Mouse (Mus musculus): ENCODE measurements around the gene Runx2.

The Runx2 gene

DNA sequence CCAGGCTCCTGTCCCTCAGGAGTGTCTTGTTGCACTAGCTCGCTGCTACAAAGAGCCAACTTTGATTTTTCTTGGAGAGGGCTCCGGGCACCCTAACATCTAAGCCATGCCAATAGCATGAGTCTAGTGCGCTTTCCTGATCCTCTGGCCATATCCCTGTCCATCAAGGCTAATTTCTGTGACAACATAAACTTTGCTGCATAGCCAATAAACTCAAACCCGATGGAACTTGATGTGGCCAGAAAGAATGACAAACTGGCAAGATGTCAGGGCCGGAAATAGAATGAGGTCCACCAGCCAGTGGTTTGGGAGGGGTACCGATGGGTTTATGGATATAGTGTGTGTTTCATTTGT is 221.9 kb downstream of the Runx2 start:
- in situ Hi-C loops (cut with MboI, MseI), result no loop called here

DNA sequence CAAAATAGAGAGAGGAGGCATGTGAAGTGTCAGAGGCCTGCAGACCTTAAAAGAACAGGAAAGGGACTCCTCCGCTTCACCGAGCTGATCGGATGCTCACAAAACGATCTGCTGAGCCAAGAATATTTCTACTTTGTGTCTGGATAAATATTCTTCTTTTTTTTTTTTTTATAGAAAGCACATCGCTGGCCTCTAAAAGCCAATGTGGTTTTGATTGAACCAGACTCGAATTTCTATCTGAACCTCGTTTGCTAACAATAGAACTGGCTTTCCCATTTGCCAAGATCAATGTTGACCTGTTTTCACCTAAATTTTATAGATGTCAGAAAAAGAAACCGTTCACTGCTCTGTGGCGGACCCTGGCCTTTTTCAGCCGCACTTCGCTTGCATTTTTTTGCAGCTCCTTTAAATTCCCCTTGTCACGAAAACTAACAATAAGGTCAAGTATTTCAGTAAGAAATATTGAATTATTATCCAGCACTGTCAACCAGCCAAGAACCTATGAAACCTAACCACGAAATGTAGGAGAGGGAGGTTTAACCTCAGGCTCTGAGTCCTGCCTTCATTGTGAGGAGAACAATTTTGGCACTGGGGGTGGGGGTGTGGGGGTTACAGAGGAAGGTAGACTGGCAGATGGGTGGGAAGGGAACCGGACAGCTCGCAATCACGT is 222.4 kb downstream of the Runx2 start:
- in situ Hi-C loops (cut with MboI, MseI), result no loop called here

DNA sequence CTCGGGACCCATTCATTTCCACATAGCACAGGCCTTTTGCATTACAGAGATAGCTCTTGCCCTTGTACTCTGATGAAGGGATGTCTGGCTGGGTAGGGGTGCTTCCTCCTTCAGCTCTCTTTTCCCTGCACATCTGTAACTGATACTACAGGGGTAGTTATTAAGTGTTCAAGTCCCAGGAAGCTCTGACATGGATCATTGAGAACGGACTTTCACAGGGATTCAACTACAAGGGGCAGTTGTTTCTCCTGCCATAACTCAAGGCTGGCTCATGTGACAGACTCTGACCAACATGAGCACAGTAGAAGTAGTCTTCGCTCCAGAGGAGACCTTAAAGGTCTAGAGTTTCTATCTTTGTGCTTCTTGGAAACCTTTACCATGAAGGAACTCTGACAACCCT is 226.1 kb downstream of the Runx2 start:
- in situ Hi-C loops (cut with MboI, MseI), result no loop called here

DNA sequence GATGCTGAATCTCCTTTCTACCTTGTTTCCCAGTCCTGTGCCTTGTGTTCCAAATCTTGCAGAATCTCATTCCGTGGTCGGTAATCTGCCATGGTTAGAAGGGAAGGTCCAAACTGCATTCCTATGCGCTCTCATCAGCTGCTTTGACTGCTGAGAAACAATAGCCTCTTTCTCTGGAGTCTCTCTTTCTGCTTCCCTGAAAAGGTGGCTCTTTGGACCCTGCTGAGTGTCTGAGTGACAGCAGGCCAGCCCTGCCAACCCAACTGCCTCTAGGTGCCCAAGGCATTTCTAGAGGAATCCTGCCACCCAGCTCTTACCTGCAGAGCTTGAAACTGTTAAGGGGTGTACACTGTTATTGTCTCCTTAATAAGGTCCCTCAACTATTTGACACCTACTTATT is 226.6 kb downstream of the Runx2 start:
- in situ Hi-C loops (cut with MboI, MseI), result no loop called here

DNA sequence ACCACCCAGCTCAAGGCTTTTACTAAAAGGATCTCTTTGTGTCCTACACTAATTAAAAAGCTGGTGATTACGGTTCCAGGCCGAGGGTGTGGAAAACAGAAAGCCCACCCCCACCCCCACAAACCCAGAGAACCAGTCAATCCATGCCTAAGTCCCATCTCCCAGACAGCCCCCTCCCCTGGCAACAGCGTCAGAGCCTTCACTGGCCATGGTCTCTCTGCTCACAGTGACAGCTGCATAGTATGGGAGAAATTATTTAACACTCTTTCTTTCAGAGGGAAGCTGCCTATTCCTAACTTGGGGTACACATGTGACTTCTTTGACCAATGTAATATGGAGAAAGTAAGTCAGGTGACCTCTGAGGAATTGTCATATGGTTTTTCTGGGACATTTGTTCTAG is 228.4 kb downstream of the Runx2 start:
- in situ Hi-C loops (cut with MboI, MseI), result no loop called here

DNA sequence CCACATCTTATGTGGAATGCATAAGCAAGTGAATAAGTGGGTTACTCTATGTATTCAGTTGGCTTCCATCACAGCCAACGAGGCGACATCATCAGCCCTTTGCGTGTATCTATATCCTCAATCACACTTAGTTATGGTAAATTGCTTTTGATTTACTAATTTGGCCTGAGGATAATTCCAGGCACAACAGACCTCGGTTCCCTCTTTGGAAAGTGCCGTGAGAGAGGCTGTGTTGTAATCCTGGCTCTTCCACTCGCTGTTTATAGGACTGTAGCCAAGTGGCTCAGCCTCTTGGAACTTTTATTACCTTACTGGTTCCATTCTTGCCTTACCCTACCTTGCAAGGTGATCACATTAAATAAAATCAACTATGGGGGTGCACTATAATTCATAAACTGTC is 229.8 kb downstream of the Runx2 start:
- in situ Hi-C loops (cut with MboI, MseI), result no loop called here

DNA sequence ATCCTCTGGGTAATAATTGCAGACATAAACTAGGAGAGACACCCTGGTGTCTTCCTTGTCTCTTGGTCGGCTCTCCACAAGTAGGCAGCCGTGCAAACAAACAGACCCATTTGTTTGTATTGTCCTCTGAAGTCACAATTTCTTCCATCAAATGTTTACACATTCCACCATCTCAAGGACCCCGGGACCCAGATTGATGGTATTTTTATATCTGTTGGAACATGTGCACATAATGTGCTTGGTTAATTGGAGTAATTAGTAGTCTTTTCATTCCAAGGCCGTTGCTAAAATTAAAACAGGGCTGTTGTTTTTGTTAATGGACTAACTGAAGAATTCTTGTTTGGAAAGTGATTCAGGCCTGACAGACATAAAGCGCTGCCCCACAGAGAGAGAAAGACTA is 236.8 kb downstream of the Runx2 start:
- in situ Hi-C loops (cut with MboI, MseI), result no loop called here

DNA sequence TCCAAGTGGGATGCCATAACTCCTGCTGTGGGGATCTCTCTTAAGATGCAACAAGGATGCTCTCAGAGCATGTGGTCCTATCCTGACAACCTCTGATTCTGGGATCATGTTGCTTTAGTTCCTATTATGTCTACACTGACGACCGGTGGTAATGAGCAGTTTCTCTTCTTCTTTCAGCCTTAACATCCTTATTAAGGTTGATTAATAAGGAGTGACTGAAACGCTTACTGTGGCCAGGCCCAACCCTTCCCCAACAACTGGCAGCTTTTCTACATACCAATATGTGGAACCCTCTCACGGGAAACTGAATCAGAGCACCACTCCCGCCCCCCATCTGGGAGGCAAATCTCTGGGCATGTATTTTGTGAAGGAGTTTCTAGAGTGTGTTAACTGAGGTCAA is 243.7 kb downstream of the Runx2 start:
- in situ Hi-C loops (cut with MboI, MseI), result no loop called here

DNA sequence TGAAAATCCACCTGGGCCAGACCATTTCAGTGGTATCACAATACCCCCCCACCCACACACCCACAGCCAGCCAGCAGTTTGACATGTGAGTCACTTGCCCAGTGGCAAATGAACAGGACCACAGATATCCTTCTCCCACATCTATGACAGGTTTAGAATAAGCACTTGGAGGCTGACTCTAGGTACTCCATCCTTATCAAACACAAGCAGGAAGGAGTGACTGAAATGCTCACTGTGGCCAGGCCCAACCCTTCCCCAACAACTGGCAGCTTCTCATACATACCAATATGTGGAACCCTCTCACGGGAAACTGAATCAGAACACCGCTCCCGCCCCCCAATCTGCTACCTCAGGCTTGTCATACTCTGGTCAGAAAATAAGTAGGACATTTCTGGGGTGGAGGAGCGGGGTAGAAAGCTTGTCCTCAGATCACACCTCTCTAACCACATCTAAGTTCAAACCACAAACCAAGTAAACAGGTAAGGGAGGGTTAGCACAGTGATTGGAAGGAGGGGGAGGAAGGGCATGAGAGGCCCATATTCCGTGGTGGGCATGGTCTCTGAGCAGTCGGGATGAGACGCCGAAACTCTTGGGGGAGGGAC is 245.5 kb downstream of the Runx2 start:
- in situ Hi-C loops (cut with MboI, MseI), result no loop called here

DNA sequence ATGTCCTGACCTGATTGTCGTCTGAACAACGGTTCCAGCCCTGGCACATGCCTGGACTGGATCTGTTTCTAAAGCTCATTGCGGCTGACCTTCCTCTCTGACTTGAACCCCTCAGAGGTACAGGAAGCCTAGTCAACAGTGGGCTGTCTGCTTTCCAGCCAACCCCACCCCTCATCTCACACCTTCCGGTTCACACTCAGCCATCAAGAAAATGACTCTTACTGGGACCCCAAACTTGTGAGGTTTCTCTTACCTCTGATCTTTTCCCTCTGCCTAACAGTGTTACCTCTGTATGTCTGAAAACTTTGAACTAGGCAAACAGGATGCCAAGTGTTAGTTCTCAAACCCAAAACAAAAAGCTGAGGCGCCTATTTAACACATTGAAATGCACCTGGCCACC is 247.6 kb downstream of the Runx2 start:
- in situ Hi-C loops (cut with MboI, MseI), result no loop called here

DNA sequence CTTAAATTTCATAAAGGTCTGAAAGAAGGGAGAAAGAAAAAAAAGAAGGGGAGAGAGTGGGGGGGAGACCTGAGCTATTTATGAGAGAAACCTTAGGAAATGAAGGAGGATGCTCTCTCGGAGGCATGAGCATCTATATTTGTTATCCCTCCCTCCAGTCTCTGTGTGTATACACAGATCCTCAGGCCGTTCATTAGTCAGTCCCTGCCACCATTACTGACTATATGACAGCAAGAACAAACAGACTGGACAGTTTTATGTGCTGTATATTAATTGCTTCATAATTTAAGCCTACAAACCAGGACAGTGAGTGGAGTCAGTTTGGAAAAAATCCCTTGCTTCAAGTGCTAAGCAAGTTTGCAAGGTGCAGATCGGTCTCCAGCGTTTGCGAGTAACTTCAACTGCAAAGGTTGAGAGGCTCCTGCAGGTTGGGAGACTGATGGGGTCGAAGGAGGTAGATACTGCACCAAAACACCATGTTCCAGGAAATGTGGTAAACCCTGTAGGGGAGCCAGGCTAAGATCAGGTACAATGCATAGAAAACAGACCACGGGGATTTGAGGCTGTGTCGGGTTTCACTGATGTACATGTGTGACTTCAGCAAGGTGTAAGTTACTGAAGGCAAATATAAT is 248.6 kb downstream of the Runx2 start:
- in situ Hi-C loops (cut with MboI, MseI), result no loop called here

DNA sequence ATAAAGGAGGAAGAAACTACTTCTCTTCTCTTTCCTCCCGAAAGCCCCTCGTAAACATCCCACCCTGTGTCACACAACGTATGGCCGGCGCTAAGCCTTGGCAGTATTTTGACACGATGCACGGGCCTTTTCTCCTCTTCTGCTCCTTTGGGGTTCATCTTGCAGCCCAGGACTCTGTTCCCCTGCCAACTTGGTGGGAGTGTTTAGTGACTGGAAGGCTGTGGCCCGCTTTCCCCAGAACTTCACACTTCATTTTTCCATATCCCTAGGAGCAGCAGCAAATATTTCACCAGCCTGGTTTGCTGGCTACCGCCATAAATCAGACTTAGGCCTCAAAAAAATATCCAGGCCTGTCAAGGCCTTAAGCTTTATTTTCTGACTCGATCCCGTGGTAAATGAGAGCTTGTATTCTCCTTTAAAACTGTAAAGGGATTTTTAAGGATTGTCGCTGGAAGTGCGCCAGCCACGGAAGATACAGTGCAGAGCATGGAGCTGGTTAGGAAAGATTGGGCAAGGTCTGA is 249.2 kb downstream of the Runx2 start:
- in situ Hi-C loops (cut with MboI, MseI), result no loop called here

DNA sequence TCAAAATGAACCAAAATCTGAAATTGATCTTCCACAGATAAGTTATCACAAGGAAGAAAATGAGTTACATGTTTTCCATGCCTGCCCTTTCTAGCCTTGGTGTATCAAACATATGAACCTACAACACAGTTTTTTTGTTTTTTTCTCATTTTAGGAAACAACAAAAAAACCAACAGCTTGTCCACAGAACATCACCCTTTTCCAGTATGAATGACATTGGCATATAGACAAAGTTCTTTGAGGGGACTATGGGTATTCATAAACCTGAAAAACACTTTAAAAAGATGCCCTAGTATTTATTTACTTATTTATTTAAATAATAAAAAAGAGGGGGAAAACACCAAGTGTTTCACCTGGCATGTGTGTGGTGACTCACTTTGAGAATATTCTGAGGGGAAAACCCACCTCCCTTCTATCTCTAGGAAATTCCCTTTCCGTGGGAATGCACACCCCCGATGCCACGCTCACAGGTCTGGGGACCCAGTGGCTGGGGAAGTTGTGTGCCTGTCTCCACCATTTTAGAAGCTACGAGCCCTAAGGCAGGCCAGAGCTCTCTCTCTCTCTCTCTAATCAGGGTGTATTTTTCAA is 249.9 kb downstream of the Runx2 start:
- in situ Hi-C loops (cut with MboI, MseI), result no loop called here

DNA sequence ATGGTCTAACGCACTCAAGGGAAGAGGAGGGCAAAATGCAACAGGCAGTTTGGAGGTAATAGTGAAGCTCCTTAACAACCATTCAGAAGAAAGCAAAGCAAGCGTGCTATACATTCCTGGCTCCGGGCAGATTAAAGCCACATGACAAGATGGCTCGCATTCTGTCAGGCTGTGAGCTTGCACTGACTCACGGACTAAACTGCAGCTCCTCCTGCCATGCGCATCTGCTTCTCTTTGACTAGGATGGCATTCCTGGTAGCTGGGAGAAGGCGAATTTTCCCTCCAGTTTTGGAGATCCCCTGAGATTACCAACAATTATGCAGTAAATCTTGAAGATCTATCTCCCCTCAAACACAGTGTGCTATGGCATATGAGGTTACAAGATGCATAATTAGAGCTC is 254.6 kb downstream of the Runx2 start:
- in situ Hi-C loops (cut with MboI, MseI), result no loop called here

DNA sequence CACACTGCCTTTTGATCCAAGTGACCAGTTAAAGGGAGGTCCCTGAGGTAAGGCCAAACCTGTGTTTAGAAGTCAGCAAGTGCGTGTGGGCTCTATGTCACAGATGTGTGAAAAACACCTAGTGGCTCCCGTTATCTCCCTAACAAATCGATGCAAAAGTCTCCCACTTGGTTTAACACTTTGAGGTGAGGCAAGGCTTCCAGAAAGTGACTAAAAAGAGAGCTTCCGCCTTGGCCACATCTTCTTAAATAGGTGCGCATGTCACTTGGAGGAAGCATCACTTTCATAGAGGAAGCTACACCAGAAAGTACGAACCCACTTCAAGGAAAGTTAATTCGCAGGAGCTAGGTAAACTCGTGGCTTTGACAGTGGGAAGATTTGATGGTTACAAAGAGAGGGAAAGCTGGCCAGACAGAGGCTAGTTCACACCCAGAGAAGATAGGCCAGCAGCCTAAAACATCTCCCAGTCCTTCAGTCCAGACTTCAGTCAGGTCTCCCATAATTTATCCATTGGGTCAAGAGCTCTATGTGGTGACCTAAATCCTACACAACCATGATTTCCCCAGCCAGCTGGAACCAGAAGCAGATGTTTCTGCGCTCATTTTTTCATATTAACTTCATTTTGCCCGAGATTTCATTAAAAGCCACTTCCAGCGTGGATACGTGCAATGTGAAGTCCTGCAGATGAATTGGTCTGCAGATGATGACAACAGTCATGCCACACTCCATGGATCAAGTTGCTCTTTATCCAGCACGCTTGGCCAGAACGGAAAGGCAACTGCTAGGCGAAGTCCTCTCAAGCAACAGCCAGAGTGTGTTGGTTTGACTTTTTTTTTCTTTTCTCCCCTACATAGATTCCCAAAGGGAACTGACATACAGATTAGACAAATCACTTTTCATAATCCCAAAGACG is 257.1 kb downstream of the Runx2 start:
- in situ Hi-C loops (cut with MboI, MseI), result no loop called here

DNA sequence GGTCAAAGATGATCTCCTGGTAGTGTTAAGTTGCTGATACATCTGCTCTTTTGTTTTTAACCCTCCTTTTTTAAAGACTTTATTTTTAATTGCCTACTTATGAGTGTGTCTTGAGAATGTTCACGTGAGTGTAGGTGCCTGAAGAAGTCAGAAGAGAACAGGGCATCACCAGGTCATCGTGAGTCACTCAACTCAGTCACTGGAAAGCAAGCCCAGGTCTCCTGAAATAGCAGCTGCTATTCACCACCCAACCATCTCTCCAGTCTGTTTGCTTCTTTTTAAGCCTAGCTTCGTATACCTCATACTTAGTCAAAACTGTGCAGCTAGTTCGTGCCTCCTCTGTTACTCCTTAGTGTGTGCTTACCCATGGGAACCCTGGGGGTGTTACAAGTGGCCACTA is 259.7 kb downstream of the Runx2 start:
- in situ Hi-C loops (cut with MboI, MseI), result no loop called here

DNA sequence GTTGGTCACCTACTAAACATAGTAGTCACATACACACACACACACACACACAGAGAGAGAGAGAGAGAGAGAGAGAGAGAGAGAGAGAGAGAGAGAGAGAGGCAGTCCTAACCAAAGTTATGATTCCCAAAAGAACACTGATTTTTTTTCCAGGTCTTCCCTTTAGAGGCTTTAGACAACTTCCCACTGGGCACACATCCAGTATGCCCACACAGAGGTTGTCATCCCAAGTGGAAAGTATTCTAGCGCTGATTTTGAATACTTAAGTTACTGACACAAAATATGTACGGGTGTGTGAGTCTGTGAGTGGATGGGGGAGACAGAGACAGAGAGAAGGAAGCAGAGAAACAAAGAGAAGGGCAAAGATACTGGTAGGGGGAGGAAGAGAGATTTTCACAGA is 265.0 kb downstream of the Runx2 start:
- in situ Hi-C loops (cut with MboI, MseI), result no loop called here

DNA sequence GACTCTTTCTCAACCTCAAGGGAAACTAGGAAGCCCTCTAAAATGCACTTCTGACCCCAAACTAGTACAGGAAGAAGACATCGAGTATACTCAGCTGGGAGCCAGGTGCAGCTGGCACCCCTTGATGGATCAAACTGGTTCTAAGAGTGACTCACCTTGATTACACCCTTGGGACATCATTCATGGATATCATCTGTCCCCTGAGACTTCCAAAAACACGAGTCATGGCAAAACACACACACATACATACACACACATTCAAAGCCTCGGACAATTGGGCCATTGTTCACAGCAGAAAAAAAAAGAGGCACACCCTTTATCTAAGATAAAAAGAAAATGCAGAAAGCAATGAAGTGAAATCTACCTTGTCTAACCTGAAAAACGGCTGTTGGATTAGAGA is 266.7 kb downstream of the Runx2 start:
- in situ Hi-C loops (cut with MboI, MseI), result no loop called here

DNA sequence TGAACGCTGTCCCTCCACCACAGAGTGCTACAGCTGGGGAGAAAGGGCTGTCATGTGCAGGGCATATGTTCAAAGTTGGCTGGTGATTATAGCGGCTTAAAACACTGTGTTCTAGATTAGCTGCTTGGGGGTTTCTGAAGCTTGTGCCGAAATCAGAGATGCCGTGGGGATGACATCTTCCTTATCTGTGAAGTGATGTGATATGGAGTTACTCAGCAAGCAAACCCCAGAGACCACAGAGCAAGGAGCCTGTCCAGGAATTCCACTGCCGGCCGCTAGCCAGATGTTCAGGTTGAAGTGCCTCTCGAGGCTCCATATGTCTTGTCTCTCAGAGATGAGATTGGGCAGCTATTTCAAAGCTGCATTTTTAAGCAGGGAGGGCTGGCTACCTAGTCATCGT is 267.8 kb downstream of the Runx2 start:
- in situ Hi-C loops (cut with MboI, MseI), result no loop called here

DNA sequence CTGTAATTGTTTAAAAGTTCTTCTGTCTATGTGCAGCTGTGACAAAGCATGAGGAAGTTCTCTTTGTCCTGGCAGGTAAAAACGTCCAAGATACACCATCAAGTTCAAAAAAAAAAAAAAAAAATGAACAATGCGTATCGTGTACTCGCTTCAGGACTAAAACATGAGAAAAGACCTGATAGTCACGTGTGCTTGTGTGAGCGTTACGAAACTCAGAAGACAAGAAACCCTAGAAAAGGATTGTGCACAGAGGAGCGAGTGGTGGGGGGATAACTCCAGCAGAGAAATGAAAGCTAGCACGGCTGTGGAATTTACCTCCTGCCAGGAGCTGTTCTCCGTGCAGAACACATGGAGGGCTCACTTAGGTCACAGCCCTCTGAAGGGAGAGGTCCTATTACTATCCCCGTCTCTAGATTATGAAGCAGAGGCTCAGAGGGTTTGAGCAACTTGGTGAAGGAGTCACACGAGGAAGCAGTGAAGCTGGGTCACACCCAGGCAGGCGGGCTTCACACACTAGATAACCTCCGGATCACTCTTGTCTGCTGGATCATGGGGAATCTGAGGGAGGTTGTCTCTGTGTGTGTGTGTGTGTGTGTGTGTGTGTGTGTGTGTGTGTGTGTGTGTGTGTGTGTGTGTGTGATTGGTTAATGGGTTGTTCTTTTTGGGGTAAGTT is 269.3 kb downstream of the Runx2 start:
- in situ Hi-C loops (cut with MboI, MseI), result no loop called here

DNA sequence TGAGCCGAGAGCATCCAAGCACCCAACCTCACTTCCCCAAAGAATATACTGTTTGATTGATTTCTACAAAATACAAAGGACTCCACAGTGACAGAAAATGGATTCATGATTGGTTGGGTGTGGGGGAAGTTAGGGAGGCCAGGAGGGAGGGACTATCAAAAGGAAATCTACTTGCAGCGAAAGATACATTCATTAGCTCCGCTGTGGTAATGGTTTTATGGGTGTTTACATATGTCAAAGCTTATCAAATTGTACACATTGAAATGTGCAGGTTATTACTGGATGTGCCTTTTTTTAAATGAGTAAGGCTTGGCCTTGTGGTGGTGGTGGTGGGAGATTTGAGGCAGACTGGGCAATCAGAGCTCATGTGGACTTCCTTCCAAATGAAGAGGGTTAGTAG is 271.9 kb downstream of the Runx2 start:
- in situ Hi-C loops (cut with MboI, MseI), result no loop called here
